10 mouse cellular contexts compared by ENCODE assay signal in the genomic region with DNA sequence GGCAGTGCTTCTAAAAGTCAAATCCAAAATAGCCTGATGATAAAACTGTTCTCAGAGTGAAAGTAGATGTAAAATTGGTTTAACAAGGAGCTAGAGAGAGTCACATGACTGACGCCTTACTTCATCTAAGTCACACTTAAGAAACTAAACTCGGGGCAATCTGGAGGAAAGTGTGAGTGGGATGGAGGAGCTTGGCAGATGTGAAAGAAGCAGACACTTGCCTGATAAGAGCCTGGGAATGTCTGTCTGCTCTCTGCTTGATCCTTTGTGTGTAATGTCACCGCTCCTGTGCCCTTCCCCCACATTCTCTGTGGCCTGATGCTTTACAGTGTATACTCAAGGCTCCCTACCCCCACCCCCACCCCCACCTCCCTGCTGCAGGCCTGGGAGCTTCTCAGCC. TPM values are rescaled to one million over a fixed set of nuclear protein-coding genes. Genes with fewer than 3 reads are reported as not detected.
DNase-seq lines count a peak whose midpoint lies in the region; ATAC-seq lines count a peak whose summit lies in the region.
"Had no signal": no experiment of that assay in that cellular context is flagged by ENCODE, and none has a peak within 500 bp of the region (broad histone marks: within the 10 kb centered on the region; RNA-seq: fewer than 3 reads in every experiment).

No protein-coding gene starts in this region.

- 12% methylated on average over 3 of the region's 3 CpGs for WGBS in heart, embryonic 16.5 days
- WGBS in embryonic facial prominence, embryonic 15.5 days: 27% methylated on average over 3 of the region's 3 CpGs

- H3K4me3 ChIP-seq in heart, embryonic 16.5 days (ENCODE audit: low read length): no peak overlapping the region
- H3K4me3 ChIP-seq in embryonic facial prominence, embryonic 15.5 days (replicated peaks): no peak overlapping the region
- H3K4me3 ChIP-seq: liver, embryonic 13.5 days had no signal

- H3K9ac ChIP-seq in heart, embryonic 16.5 days (ENCODE audit: low read length): peak overlapping the region; percentile 24; the same call in 1 of the 2 replicates
- H3K9ac ChIP-seq in embryonic facial prominence, embryonic 15.5 days: no peak overlapping the region
- H3K9ac ChIP-seq: liver, embryonic 13.5 days had no signal

- H3K4me2 ChIP-seq in heart, embryonic 16.5 days (ENCODE audit: low read depth, low read length): 0 out of 2 replicates have a peak overlapping the region, but pooled peaks have one; percentile 8
- no peak overlapping the region for H3K4me2 ChIP-seq in embryonic facial prominence, embryonic 15.5 days (replicated peaks)
- H3K4me2 ChIP-seq: liver, embryonic 13.5 days had no signal

- ATAC-seq in heart, embryonic 16.5 days (replicated peaks; ENCODE audit: extremely low read depth, insufficient read depth, low FRiP score): no peak
- no peak for ATAC-seq in embryonic facial prominence, embryonic 15.5 days (ENCODE audit: insufficient number of reproducible peaks, low FRiP score, low TSS enrichment, low read depth)
- ATAC-seq in megakaryocyte-erythroid progenitor cell, adult 5-6 weeks (replicated peaks; ENCODE audit: low FRiP score, low TSS enrichment, poor library complexity, severe bottlenecking): no peak
- ATAC-seq in megakaryocyte, adult 5-6 weeks (ENCODE audit: poor library complexity, severe bottlenecking): no peak

- no peaks in the 10 kb centered on the region for H3K27me3 ChIP-seq in heart, embryonic 16.5 days (ENCODE audit: control insufficient read depth, insufficient read depth, low read length)
- H3K27me3 ChIP-seq in embryonic facial prominence, embryonic 15.5 days: no peaks in the 10 kb centered on the region
- H3K27me3 ChIP-seq: liver, embryonic 13.5 days had no signal

- DNase-seq in heart, adult 9 months (ENCODE audit: low spot score in 2 of 2): no peak
- DNase-seq in right cerebral cortex, postnatal 36 days (ENCODE audit: low spot score in 2 of 2): peak; percentile 29 to 63
- DNase-seq in right cerebral cortex, postnatal 4 days: no peak
- DNase-seq in telencephalon, adult 2 months (ENCODE audit: low read depth, low spot score): peak; percentile 89
- DNase-seq: kidney, adult 2 months; liver, embryonic 13.5 days had no signal

- H3K9me3 ChIP-seq in heart, embryonic 16.5 days (replicated peaks; ENCODE audit: control insufficient read depth, low read length): no peaks in the 10 kb centered on the region
- H3K9me3 ChIP-seq in embryonic facial prominence, embryonic 15.5 days (replicated peaks): no peaks in the 10 kb centered on the region
- H3K9me3 ChIP-seq: liver, embryonic 13.5 days had no signal

- peaks cover 17% of the 10 kb centered on the region for H3K36me3 ChIP-seq in heart, embryonic 16.5 days (ENCODE audit: control insufficient read depth, insufficient read depth)
- no peaks in the 10 kb centered on the region for H3K36me3 ChIP-seq in embryonic facial prominence, embryonic 15.5 days
- H3K36me3 ChIP-seq: liver, embryonic 13.5 days had no signal

- peak overlapping the region; percentile 89 for H3K27ac ChIP-seq in heart, embryonic 16.5 days (ENCODE audit: low read length)
- peak overlapping the region; percentile 74; the same call in 1 of the 2 replicates for H3K27ac ChIP-seq in embryonic facial prominence, embryonic 15.5 days (replicated peaks)

- H3K4me1 ChIP-seq in heart, embryonic 16.5 days (ENCODE audit: control insufficient read depth, insufficient read depth, low read length): peaks cover 63% of the 10 kb centered on the region
- H3K4me1 ChIP-seq in embryonic facial prominence, embryonic 15.5 days: peaks cover 27% of the 10 kb centered on the region

RNA-seq across cellular contexts. Expression of a gene that starts 58.6 kb away (rescaled TPM):
- polyA plus RNA-seq in heart, embryonic 16.5 days (2015; fragmentation: Nextera tagmentation; extraction: Ambion mirVana): 3.2 TPM in 2 replicates
- 0.51 and 0.70 TPM in 2 replicates for polyA plus RNA-seq in embryonic facial prominence, embryonic 15.5 days (2015; fragmentation: Nextera tagmentation; extraction: Ambion mirVana)
- 3.8 and 9.0 TPM in 2 replicates for total RNA-seq in megakaryocyte-erythroid progenitor cell, adult 5-6 weeks (2014; fragmentation: Nextera tagmentation)
- total RNA-seq in megakaryocyte-erythroid progenitor cell, adult 5-6 weeks (2017): 5.6 and 11.7 TPM in 2 replicates
- total RNA-seq in megakaryocyte, adult 5-6 weeks (2015): 4.9 and 8.7 TPM in 2 replicates
- total RNA-seq in megakaryocyte, adult 5-6 weeks (2017): 4.0 and 10.6 TPM in 2 replicates
- polyA plus RNA-seq: kidney, adult 2 months had no signal

Comparison
In these comparisons a context has a peak if more than half of its experiments do, and no peak if none do; other contexts are left out.
1. DNase-seq: peak in right cerebral cortex, postnatal 36 days (2 of 2) and telencephalon, adult 2 months (single experiment); none in heart, adult 9 months (0 of 2) and right cerebral cortex, postnatal 4 days (single experiment).